Mouse (Mus musculus): ENCODE results near the gene 9930021J03Rik.
A peak's percentile ranks its signal among the peaks of the same experiment; 100 is the strongest.

9930021J03Rik gene

DNA sequence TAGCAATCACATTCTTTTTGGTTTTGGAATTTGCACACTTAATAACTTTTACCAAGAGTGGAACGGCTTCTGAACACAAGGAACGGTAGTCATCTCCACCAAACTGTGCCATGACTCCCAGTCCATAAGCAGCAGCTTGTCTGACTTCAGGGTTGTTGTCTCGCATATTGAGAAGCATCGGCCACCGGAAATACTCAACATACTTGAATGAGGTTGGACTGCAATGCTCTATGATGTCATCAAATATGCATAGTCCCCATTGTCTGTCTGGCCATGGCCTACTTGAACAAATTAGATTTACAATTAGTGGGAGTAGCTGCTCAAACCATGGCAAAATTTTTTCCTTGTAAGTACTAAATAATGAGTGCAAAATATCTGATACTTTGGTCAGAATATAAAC lies 4.2 kb upstream of the 9930021J03Rik start:
- no peak for DNase-seq (ENCODE audit: low spot score in 2 of 2)

DNA sequence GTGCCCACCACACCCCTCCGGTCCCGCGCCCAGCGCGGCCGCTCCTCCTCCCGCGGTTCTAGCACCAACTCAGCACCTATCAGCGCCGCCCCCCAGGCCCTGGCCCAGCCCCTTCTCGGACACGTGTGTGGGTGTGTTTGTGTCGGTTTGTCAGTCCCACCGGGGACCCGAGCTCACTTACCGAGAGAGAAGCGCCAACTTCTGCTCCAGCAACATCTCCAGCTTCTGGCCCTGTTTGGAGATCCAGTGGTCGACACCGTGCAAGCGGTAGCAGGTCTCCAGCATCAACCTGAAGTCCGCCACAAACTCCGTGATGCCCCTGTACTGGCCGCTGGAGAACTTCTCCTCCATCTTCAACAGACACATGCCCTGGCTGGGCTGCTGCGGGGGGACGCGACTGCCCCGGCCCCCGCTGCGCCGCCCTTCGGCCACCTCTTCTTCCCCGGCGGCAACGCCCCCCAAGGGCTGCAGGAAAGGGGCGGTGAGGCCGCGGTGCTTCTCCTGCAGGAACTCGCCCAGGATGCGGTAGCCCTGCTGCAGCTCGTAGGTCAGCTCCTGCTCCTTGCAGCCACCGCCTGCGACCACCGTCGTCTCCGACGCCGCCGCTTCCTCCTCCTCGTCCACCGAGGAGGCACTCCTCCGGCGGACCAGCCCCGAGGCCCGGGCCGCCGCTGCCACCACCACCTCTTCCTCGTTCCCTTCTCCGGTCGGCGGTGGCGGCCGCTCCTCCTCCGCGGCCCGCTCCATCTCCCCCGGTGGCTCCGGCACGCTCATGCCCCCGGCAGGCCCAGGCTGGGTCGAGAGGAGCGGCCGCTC lies 480 bp downstream of the 9930021J03Rik start:
- DNase-seq (ENCODE audit: low spot score in 2 of 2): peak; percentile 61 to 82

DNA sequence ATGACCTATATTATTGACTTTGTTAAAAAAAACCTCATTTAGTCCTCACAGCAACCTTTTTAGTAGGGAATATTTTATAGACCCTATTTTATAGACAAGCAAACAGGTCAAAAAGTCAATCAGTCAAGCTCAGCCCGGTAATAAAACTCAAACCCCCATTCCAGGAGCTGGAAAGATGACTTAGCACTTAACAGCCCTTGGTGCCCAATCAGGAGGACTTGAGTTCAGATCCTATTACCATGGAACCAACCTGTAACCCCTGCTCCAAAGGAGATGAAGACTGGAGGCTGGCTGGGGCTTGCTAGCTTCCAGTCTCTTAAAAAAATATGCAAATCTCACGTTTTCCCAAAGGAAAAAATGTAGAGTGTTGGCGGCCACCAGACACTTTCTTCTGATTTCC lies 1.8 kb downstream of the 9930021J03Rik start:
- no peak for DNase-seq (ENCODE audit: low spot score in 2 of 2)

DNA sequence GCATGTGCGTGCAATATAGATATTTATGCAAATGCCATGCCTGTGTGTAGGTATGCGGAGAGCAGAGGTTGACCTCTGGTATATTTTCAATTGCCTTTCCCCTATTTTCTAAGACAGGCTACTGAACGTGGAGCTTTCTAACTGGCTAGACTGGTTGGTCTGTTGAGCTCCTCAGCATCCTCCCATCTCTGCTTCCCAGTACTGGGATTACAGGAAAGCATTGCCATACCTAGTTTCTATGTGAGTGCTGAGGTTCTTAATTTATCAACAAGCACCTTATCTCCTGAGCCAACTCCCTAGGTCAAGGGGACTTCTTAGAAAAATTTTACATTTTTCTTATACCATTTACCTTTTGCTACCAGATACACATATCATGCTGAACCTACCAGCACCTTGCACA lies 8.4 kb downstream of the 9930021J03Rik start:
- DNase-seq (ENCODE audit: low spot score in 2 of 2): no peak

DNA sequence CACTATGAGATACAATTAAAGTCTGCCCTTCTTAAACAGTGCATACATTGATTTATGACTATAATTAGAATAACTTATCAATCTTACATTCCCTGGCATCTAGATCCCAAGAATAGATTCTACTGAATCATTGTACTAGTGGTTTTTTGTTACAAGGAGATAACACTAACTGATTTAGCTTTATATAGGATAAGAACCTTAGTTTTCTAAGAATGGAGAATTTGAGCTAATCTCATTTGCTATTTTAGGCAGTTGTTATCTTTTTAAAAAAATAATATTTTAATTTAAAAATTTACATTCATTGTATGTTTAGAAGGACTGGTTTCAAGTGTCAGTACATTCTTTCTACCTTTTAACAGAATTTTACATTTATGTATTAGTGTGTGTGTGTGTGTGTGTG lies 17.8 kb downstream of the 9930021J03Rik start:
- no peak for DNase-seq (ENCODE audit: low spot score in 2 of 2)

DNA sequence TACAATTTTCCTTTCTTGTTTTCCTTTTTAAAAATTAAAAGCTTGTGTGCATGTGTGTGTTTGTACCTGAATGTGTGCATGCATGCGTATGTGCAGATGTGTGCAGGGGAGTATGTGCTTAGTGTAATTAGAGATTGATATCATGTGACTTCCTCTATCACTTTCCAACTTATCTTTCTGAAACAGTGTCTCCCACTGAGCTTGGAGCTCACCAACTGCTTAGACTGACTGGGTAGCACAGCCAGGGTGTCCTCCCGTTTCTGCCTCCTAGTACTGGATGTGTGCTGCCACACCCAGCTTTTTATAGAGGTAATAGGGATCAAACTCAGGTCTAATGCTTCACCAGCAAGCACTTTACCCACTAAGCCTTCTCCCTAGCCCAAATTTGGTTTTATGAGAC lies 22.9 kb downstream of the 9930021J03Rik start:
- no peak for DNase-seq (ENCODE audit: low spot score in 2 of 2)

DNA sequence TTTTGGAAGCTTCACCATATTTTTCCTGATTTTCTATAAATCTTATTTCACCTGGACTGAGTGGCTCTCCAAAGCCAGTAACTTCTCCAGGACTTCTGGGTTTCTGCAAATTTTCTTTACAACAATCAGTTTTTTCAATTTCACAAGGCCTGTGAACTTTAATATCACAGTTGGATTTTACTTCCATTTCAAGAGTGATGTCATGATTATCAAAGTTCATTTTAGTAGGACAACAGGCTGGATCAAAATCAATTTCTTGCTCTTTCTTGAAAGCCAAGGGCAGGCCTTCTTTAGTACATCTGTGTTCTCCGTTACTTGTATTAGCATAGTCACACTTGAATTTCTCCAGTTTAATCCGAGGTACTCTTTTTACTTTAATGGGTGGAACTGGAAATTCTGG lies 51.9 kb downstream of the 9930021J03Rik start:
- no peak for DNase-seq (ENCODE audit: low spot score in 2 of 2)

DNA sequence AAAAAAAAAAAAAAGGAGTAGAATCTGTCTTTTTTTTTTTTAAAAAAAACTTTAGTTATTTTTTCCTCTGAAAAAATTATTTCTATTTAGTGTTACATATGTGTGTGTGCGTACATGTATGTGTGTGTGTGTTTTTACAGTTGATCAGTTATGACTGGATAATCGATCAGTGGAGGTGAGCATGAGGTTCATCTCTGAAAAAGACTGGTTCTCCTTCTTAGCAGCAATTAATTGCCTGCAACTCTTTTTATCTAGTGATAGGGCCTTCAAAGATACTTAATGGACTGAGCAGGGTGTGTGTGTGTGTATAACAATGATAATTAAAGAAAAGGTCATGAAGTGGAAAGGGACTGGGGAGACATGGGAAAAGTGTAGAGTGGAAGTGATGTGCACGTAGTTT lies 54.8 kb downstream of the 9930021J03Rik start:
- no peak for DNase-seq (ENCODE audit: low spot score in 2 of 2)

DNA sequence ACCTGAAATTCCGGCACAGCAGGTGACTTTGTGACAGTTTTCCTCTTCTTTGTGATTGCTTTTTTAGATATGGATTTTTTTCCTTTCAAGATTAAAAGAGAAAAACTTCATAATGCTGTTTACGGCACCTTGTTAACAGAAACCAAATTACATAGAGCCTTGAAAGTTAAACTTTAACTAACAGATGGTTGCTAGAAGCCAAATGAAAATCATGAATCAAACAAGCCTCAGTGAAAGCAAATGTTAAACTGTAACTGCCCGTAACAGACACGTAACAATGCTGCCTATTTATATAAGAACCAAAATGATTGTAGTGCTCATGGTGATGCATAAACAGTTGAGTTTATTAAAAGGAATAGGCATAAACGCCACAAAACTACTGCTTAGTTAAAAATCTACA lies 62.3 kb downstream of the 9930021J03Rik start:
- no peak for DNase-seq (ENCODE audit: low spot score in 2 of 2)

DNA sequence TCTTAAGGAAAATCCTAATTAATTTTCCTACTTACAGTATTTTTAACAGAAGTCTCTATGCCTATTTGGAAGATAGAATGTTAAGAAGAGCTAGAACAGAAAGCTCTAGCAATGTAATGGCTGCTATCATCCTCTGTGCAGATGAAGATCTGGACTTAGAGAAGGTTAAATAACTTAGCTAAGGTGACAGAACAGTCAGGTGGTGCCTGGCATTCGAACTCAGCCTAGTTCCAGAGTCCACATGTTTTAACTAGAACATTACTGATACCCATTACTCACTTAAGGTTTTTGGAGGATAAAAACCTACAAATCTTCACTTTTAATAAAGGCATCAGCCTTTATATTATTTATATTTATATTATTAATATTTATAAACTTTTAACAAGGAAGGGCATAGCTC lies 65.1 kb downstream of the 9930021J03Rik start:
- no peak for DNase-seq (ENCODE audit: low spot score in 2 of 2)

DNA sequence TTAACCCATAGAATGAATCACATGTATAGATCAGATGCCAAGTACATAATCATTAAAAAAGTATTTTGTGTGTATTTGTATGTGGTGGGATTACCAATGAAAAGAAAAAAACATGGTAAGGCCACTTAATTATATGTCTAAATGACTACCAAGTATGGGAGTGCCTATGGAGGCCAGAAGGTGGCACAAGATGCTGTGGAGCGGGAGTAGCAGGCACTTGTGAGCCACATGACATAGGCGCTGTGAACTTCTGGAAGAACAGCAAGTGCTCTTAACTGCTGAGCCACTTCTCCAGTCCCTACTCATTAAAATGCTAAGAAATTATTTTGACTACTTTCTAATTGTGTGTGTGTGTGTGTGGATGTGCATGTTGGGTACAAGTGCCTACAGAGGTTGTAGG lies 66.2 kb downstream of the 9930021J03Rik start:
- no peak for DNase-seq (ENCODE audit: low spot score in 2 of 2)

DNA sequence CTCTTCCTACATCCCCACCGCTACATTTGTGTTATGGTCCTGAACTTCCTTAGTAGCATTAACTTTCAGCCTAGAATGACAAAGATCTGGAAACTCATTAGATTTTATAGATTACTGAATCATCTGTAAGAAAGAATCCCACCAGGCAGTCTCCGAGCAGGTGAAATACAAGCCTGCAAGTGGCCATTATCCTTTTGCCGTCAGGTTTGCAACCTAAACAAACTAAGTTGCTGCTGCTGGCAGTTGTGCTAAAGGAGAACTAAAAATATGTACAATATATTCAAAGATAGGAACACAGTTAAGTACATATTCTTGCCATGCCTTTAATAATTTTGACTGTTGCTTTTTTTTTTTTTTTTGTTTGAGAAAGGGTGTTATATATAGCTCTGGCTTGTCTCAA lies 70.4 kb downstream of the 9930021J03Rik start:
- no peak for DNase-seq (ENCODE audit: low spot score in 2 of 2)

DNA sequence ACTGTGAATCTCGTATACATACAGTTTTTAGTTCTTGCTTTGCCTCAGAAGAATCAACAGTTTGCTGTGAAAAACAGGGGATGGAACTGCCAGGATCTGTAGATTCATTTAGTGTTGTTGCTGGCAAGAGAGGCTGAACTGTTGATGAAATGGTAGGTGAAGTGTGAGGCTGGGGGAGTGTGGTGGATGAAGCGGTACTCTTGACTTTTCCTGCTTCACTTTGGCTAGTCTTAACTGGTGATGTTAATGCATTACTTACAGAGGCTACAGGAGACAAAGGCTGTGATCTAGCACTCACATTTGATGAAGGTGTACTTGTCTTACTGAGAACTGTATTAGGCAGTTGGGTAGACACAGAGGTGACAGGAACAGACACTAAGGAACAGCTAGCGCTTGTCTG lies 87.3 kb downstream of the 9930021J03Rik start:
- DNase-seq (ENCODE audit: low spot score in 2 of 2): no peak

DNA sequence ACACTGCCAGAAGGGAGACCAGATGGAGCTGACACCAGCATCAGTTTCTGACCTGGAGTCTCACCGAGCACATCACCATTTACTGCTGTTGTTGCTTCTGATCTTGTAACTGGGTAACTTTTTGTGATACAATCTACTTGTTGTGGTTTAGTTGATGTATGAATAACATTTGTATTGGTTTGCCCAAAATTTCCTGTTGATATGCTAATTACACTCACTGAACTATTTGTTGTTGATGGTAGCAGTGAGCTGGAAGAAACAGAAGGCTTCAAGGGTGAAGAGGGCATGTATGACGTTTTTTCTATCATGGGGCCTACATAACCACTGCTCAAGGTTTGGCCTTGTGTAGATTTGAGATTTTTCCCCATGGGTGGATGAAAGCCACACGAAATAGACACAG lies 87.9 kb downstream of the 9930021J03Rik start:
- no peak for DNase-seq (ENCODE audit: low spot score in 2 of 2)

DNA sequence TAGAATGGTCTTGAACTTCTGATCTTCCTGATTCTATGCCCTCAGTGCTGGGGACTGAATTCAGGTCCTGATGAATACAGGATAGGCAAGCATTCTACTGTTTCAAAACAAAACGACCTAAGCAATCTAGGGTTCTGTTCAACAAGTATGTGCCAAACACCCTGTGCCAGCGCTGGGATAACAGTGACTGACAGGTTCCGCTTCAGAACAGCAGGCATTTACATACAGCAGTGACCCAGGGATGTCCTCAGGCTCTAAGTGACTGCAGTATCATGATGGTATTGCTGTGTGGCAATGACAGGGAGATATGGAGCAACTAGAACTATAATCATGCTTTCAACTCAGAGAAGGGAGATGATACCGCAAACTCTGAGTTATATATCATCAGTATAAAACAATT lies 92.3 kb downstream of the 9930021J03Rik start:
- no peak for DNase-seq (ENCODE audit: low spot score in 2 of 2)

DNA sequence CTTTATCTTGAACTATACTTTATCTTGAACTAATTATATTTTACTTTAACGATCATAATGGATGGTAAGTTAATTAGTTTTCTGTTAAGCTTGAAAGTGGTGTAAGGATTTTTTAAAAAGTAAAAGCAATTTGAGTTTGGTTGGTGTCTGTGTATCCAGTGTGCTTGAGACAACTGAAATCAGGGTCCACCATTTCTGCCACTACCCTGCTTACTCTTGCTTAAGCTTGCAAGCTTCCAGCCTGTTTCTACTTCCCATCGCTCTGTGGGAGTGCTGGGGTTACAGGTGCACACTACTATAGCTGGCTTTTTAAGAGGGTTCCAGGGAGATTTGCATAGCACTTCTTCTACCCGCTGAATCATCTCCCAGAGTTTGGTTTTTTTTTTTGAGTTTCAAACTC lies 96.3 kb downstream of the 9930021J03Rik start:
- no peak for DNase-seq (ENCODE audit: low spot score in 2 of 2)

DNA sequence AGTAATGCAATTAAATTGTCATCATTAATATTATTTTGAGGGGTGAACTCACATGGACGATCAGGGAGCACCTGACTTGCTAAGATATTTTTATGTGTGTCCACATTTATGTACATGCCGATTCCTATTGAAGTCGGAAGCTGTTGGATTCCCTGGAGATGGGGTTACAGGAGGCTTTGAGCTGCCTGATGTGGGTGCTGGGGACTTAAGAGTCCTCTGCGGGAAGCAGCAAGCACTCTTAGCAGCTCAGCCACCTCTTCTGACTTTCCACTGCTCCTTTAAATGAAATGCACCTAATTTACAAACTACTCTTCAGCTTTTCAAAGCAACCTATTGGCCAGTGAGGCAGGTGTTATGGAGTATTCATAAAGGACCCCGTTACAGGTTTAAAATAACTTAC lies 97.3 kb downstream of the 9930021J03Rik start:
- no peak for DNase-seq (ENCODE audit: low spot score in 2 of 2)

DNA sequence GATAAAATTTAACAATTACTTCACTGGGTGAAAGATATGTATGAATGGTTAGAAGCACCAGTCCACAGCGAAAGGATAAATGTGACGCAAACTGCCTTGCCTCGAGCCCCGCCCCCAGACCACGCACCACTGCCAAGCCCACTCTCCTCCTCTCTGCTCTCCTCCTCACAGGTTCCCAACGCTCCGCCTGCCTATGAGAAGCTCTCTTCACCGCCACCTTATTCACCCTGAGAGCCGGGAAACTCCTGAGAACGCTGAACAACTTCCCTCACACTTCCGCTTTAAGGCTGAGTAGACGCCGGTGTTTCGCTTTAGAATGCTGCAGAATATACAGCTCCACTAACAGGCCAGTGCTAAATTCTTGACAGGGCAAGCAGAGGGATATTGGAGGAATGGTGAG lies 97.8 kb downstream of the 9930021J03Rik start:
- DNase-seq (ENCODE audit: low spot score in 2 of 2): peak in 1 of 2 experiments; percentile 23

DNA sequence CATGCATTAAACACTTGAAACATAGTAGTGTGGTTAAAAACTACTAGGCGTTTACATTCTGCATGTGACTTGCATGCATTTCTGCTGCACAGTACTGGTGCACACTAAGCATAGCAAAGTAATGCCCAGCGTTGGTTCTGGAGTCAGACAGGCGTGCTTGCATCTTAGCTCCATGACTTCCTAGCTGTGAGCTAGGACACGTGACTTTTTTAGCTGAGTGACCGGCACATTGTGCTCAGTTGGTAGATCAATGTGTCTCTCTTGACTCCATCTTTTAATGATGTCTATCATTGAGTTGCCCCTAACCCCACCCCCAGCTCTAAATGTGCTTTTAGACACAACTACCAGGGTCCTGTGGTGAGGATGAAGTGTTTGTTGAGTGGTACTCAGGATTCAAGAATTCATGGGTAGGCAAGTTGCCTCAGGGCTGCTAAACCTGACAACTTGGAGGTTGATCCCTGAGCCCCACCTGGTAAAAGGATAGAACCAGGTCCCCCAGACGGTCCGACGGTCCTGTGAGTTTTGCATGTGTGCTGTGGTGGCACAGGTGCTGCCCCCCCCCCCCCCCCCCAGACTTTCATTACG lies 98.4 kb downstream of the 9930021J03Rik start:
- no peak for DNase-seq (ENCODE audit: low spot score in 2 of 2)

DNA sequence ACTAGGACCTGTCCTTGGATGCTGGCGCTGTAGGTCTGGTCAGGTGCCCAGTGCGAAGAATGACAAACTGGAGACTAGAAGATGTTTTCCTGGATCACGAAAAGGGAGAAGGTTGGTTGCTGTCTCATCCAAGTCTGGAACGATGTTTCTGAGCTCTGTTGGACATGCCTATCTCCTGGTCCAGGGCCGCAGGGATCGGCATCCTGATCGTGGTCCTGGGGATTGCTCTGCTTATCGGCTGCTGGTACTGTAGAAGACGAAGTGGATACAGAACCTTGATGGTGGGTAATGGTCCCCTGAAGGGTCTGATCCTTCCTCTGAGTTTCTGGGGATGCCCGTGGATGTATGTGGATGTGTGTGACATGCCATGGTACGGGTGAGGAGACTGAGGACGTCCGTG lies 101.4 kb downstream of the 9930021J03Rik start:
- DNase-seq (ENCODE audit: low spot score in 2 of 2): no peak

DNA sequence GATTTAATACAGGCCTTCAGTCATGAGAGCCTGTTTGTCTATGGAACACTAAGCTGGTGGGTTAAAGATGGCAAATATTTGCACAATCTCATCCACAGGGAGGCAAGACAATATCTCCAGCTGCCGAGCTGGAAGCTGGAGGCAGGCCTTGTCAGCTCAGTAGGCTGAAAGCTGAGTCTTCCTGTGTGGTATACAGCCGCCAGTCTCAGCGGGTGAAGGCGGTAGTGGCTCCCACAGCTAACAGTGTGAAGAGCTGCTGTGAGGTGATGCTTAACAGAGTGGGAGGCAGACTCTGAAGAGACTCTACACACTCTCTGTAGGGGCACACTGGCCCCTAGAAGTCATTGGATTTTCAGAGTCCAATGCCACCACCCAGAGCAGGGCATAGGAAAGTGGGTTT lies 104.1 kb downstream of the 9930021J03Rik start:
- DNase-seq (ENCODE audit: low spot score in 2 of 2): no peak

DNA sequence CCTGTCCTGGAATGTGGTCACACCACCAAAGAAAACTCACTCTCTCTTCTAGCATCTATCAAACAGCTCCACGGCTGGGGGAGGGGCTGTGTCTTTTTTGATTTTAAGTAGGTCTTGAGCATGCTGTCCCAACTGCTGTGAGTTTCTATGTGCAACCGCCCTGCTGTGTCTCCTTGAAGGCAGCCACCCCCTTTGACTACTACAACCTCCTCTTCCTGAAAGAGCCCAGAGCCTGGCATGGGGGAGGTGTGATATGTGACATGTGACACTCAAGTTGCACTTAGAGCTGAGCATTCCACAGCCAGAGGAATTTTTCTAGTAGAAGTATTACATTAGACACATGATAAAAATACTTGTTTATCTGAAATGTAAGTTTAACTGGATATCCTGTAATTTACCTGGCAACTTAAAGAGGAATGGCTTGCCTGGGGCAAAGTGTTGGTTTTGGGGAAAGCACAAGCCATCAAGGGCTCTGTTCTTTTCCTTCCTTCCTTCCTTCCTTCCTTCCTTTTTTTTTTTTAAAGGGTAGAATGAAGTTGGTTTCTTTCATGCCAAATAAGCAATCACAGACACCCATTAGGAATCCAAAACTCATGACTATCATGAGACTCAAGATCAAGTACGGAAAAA lies 108.4 kb downstream of the 9930021J03Rik start, which contains the start of gene Mlana:
Gene Mlana, plus strand, starts transcription at position 580 of the 630 bp plus-strand sequence.
- no peak for DNase-seq (ENCODE audit: low spot score in 2 of 2)

DNA sequence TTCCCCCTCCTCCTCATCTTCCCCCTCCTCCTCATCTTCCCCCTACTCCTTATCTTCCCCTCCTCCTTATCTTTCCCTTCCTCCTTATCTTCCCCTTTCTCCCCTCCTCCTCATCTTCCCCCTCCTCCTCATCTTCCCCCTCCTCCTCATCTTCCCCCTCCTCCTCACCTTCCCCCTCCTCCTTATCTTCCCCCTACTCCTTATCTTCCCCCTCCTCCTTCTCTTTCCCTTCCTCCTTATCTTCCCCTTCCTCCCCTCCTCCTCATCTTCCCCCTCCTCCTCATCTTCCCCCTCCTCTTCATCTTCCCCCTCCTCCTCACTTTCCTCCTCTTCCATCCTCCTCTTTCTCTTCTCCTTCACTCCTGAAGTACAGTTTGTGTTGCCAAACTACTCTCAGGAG lies 108.9 kb downstream of the 9930021J03Rik start:
- no peak for DNase-seq (ENCODE audit: low spot score in 2 of 2)
